Mouse (Mus musculus) heart, embryonic 13.5 days (tissue): Measurements from ENCODE around the gene Hdac4. TPM values are rescaled to one million over a fixed set of nuclear protein-coding genes. Genes with fewer than 3 reads are reported as not detected.

Source experiments
- ATAC-seq: fragments of 200-750 bp; cut with Nextera tagmentation; 2 replicates; pipeline ENCODE4 v1.8.0; 2017; ENCODE audit warnings: moderate TSS enrichment; ENCODE audit not compliant: insufficient number of reproducible peaks, low FRiP score, low TSS enrichment; ENCODE audit errors: extremely low read depth
- H3K27ac ChIP-seq: fragments of 300-500 bp; sonication (generic); replicated peaks from 2 replicates; pipeline ENCODE4 v1.5.1; 2015; ENCODE audit warnings: moderate library complexity, mild to moderate bottlenecking, inconsistent platforms
- H3K27me3 ChIP-seq: fragments of 300-500 bp; sonication (generic); replicated peaks from 2 replicates; pipeline ENCODE4 v1.6.1; 2015; ENCODE audit warnings: mild to moderate bottlenecking, inconsistent platforms
- H3K36me3 ChIP-seq: fragments of 300-500 bp; sonication (generic); 2 replicates; pipeline ENCODE4 v1.6.1; 2015; ENCODE audit warnings: mild to moderate bottlenecking, inconsistent platforms
- H3K4me1 ChIP-seq: fragments of 300-500 bp; sonication (generic); 2 replicates; pipeline ENCODE4 v1.6.1; 2015; ENCODE audit warnings: inconsistent platforms
- H3K4me2 ChIP-seq: fragments of 300-500 bp; sonication (generic); 2 replicates; pipeline ENCODE4 v1.6.1; 2015; ENCODE audit warnings: inconsistent platforms, mild to moderate bottlenecking, moderate library complexity
- H3K4me3 ChIP-seq: fragments of 300-500 bp; sonication (generic); 2 replicates; pipeline ENCODE4 v1.5.1; 2015; ENCODE audit warnings: moderate library complexity, mild to moderate bottlenecking, inconsistent platforms
- H3K9ac ChIP-seq: fragments of 300-500 bp; sonication (generic); 2 replicates; pipeline ENCODE4 v1.6.1; 2015; ENCODE audit warnings: inconsistent platforms, mild to moderate bottlenecking, moderate library complexity
- H3K9me3 ChIP-seq: fragments of 300-500 bp; sonication (generic); 2 replicates; pipeline ENCODE4 v1.6.1; 2016; ENCODE audit warnings: inconsistent platforms
- WGBS: fragments of 180-500 bp; shearing (Covaris S2); methylation state at CpG from one replicate; pipeline ENCODE4 v1.1.7; 2015; ENCODE audit warnings: mixed read lengths; 5-methylcytosine and 5-hydroxymethylcytosine counted together
- polyA plus RNA-seq: library from polyadenylated mRNA; unstranded; fragments of >200 nt; fragmentation: Nextera tagmentation; extraction: Ambion mirVana; gene quantifications from 2 replicates; pipeline ENCODE4 v1.2.1, GENCODE M21; 2015

Gene Hdac4
- polyA plus RNA-seq, 1 experiment from 2014 or later, result 8.4 TPM

DNA sequence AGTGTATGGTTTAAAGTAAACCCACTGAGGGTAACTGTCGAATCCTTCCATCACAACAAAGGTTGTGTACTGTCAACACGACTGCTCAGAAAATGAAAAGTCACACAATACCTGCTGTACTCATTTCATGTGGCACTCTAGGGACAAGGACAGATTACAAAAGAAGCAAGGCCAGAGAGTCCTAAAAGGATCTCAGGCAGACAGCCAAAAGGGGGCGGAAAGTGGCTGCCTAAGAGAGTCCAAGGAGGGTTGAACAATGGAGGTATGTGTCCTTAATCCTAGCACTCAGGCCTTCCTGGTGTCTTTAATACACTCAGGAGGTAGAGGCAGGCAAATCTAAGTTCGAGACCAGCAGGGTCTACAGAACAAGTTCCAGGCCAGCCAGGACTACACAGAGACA lies 103.2 kb downstream of the Hdac4 start:
- no peak overlapping the region for H3K27ac ChIP-seq
- no peak overlapping the region for H3K4me2 ChIP-seq
- WGBS, result 66% methylated on average over 4 of the region's 4 CpGs
- no peaks in the 10 kb centered on the region for H3K9me3 ChIP-seq
- no peak for ATAC-seq
- H3K36me3 ChIP-seq, result no peaks in the 10 kb centered on the region
- H3K27me3 ChIP-seq, result no peaks in the 10 kb centered on the region
- peaks cover 16% of the 10 kb centered on the region for H3K4me1 ChIP-seq
- H3K9ac ChIP-seq, result no peak overlapping the region
- H3K4me3 ChIP-seq, result no peak overlapping the region

DNA sequence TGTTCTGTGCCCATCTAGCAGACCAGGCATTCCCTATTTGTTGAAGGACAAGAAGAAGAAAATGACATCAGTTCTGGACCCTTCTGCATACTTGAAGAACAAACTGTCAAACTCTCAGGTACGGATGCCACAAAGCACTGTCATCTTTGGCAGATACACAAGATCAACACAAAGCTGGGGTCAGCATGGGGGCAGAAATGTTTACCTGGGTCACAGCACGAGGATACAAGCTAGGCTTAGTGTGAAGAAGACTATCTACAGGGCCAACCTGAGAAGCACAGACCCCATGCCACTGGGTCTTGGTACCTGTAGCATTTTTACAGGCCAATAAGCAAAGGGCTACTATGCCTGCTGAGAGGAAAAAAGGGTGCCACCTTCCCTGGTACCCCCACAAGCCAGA lies 107.7 kb downstream of the Hdac4 start:
- H3K36me3 ChIP-seq, result no peaks in the 10 kb centered on the region
- no peak overlapping the region for H3K9ac ChIP-seq
- no peaks in the 10 kb centered on the region for H3K27me3 ChIP-seq
- WGBS, result 73% methylated on average over 2 of the region's 2 CpGs
- ATAC-seq, result no peak
- H3K4me3 ChIP-seq, result no peak overlapping the region
- H3K9me3 ChIP-seq, result no peaks in the 10 kb centered on the region
- no peak overlapping the region for H3K27ac ChIP-seq
- peaks cover 60% of the 10 kb centered on the region for H3K4me1 ChIP-seq
- H3K4me2 ChIP-seq, result no peak overlapping the region

DNA sequence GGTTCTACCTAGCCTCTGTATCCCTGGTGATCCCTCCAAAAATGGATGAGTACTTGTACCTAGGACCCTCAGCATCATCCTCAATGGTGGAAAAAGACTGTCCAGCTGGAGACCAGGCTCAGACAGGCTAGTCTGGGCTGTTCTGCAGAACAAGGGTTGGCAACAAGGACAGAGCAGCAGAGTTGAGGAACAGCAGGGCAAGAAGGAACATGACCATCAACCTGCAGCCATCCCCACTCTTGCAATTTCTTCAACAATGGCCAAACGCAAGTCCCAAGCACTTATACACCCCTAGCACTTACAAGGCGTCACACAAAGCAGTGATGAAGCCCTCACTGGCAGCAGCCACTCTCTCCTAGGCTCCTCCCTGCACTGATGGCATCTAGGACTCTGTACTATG lies 108.2 kb downstream of the Hdac4 start:
- Histone ChIP-seq H3K27ac (no peak overlapping the region), H3K9me3 (no peaks in the 10 kb centered on the region), H3K9ac (no peak overlapping the region), H3K27me3 (no peaks in the 10 kb centered on the region), H3K36me3 (no peaks in the 10 kb centered on the region), H3K4me3 (no peak overlapping the region), H3K4me2 (no peak overlapping the region), H3K4me1 (peaks cover 63% of the 10 kb centered on the region)
- WGBS, result 76% methylated on average over 2 of the region's 2 CpGs
- no peak for ATAC-seq

- Histone ChIP-seq H3K4me1 (peaks cover 64% of the 10 kb centered on the region), H3K36me3 (no peaks in the 10 kb centered on the region), H3K27me3 (no peaks in the 10 kb centered on the region), H3K27ac (no peak overlapping the region), H3K9ac (no peak overlapping the region), H3K9me3 (no peaks in the 10 kb centered on the region), H3K4me3 (no peak overlapping the region), H3K4me2 (no peak overlapping the region)
- 75% methylated on average over 4 of the region's 4 CpGs for WGBS
- ATAC-seq, result no peak
These were observed 108.7 kb downstream of the Hdac4 start for GRCm38 (mm10) chr1:92086841-92087240.

GRCm38 (mm10) chr1:92086277-92086813 lies 109.2 kb downstream of the Hdac4 start:
- no peak overlapping the region for H3K4me2 ChIP-seq
- H3K9ac ChIP-seq, result no peak overlapping the region
- H3K36me3 ChIP-seq, result no peaks in the 10 kb centered on the region
- H3K27me3 ChIP-seq, result no peaks in the 10 kb centered on the region
- no peak for ATAC-seq
- H3K9me3 ChIP-seq, result no peaks in the 10 kb centered on the region
- H3K4me3 ChIP-seq, result no peak overlapping the region
- peaks cover 64% of the 10 kb centered on the region for H3K4me1 ChIP-seq
- no peak overlapping the region for H3K27ac ChIP-seq
- 58% methylated on average over 1 of the region's 1 CpGs for WGBS

DNA sequence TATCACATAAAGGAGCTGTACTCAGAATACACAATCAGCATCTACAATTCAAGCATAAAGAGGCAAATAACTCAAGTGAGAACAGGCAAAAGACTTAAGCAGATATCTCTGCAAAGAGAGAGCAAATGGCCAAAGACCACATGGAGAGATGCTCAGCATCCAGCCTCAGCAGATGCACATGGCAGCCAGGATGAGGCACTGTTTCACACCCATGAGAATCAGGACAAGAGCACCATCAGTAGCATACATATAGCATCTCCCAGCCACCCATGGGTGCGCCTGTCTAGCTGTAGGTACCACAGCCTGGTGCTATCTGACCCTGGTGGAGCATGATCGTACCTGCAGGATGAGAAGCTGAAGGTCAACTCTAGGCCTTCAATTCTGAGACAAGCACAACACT lies 110.8 kb downstream of the Hdac4 start:
- no peak for ATAC-seq
- no peak overlapping the region for H3K4me2 ChIP-seq
- WGBS, result 88% methylated on average over 2 of the region's 2 CpGs
- H3K27ac ChIP-seq, result no peak overlapping the region
- H3K27me3 ChIP-seq, result no peaks in the 10 kb centered on the region
- H3K4me3 ChIP-seq, result no peak overlapping the region
- H3K36me3 ChIP-seq, result no peaks in the 10 kb centered on the region
- peaks cover 80% of the 10 kb centered on the region for H3K4me1 ChIP-seq
- no peak overlapping the region for H3K9ac ChIP-seq
- H3K9me3 ChIP-seq, result no peaks in the 10 kb centered on the region

- no peaks in the 10 kb centered on the region for H3K27me3 ChIP-seq
- no peak for ATAC-seq
- H3K27ac ChIP-seq, result peak overlapping the region; percentile 81
- no peaks in the 10 kb centered on the region for H3K36me3 ChIP-seq
- WGBS, result 14% methylated on average over 3 of the region's 3 CpGs
- H3K9me3 ChIP-seq, result no peaks in the 10 kb centered on the region
- H3K4me3 ChIP-seq, result no peak overlapping the region
- H3K4me2 ChIP-seq, result peak overlapping the region; percentile 20
- peaks cover 80% of the 10 kb centered on the region for H3K4me1 ChIP-seq
- H3K9ac ChIP-seq, result no peak overlapping the region
These were observed 111.5 kb downstream of the Hdac4 start for GRCm38 (mm10) chr1:92084004-92084403.

DNA sequence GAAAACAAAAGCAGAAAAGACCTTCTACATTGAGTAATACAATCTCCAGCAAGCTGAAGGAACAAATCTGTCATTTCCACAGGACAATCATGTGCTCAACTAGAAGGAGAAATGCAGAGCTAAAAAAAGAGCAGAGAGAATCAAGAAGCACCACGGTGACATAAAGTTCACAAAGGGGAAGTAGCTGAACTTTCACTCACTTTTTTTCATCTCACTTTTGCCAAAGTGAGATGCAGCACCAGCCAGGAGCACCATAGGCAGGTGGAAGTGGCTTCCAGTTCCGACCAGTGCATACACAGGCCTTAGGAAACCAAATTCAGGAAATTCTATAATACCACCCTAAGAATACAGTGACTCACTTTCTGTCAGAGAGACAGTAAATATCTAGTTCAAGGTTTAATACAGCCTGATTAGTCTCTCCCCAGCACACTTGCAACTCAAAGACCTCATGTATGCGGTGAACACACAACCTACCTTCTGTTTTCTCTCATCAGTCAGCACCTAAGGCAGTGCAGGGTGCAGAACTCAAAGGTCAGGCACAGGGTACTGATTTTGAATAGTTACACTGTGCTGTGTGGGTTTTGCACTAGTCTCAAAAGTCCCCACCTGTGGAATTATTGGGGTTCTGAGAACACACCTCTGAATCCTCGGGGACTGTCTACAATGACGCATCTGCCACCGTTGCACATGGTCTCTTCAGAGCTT lies 112.5 kb downstream of the Hdac4 start:
- H3K27ac ChIP-seq, result peak overlapping the region; percentile 81
- H3K4me3 ChIP-seq, result no peak overlapping the region
- no peaks in the 10 kb centered on the region for H3K9me3 ChIP-seq
- peaks cover 85% of the 10 kb centered on the region for H3K4me1 ChIP-seq
- WGBS, result 46% methylated on average over 6 of the region's 6 CpGs
- no peaks in the 10 kb centered on the region for H3K36me3 ChIP-seq
- peak overlapping the region; percentile 20; the same call in 1 of the 2 replicates for H3K4me2 ChIP-seq
- H3K27me3 ChIP-seq, result no peaks in the 10 kb centered on the region
- no peak for ATAC-seq
- H3K9ac ChIP-seq, result no peak overlapping the region; the same call in 1 of the 2 replicates

DNA sequence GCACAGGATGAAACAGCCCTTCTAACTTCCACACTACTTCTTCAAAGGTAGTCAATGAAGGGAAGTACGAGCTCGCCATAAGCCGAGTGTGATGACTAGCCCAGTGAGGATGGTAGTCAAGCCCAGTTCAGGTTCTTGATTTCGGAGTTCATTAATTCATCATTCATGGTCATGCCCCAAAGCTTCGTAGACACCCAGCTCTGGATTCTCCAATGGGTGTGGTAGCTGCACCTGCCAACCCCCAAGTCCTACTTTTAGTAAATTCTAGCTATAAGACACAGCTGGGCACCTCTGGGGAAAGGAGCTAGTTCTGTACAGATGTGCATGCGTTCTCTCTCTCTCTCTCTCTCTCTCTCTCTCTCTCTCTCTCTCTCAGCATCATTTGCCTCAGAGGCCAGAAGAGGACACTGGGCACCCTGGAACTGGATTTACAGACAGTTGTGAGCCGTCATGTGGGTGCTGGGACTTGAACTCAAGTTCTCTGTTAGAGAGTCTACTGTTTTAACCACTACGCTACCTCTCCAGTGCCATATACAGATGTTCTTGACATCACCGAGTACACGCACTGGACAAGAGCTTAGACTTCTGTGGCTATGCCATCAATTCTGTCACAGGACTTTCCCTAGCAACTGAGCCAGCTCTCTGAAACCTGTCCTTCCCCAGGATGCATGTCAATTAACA lies 113.2 kb downstream of the Hdac4 start:
- H3K36me3 ChIP-seq, result no peaks in the 10 kb centered on the region
- peak overlapping the region; percentile 81; the same call in 1 of the 2 replicates for H3K27ac ChIP-seq
- no peaks in the 10 kb centered on the region for H3K27me3 ChIP-seq
- no peak overlapping the region for H3K4me3 ChIP-seq
- H3K4me2 ChIP-seq, result no peak overlapping the region
- H3K4me1 ChIP-seq, result peaks cover 82% of the 10 kb centered on the region
- no peak for ATAC-seq
- no peaks in the 10 kb centered on the region for H3K9me3 ChIP-seq
- 85% methylated on average over 10 of the region's 10 CpGs for WGBS
- no peak overlapping the region for H3K9ac ChIP-seq

GRCm38 (mm10) chr1:92079982-92080537 lies 115.4 kb downstream of the Hdac4 start:
- Histone ChIP-seq H3K27me3 (no peaks in the 10 kb centered on the region), H3K4me3 (no peak overlapping the region), H3K9ac (no peak overlapping the region), H3K4me1 (peaks cover 74% of the 10 kb centered on the region), H3K27ac (no peak overlapping the region), H3K36me3 (no peaks in the 10 kb centered on the region), H3K4me2 (no peak overlapping the region), H3K9me3 (no peaks in the 10 kb centered on the region)
- ATAC-seq, result no peak
- 74% methylated on average over 11 of the region's 11 CpGs for WGBS

- H3K4me2 ChIP-seq, result no peak overlapping the region
- no peak for ATAC-seq
- H3K4me3 ChIP-seq, result no peak overlapping the region
- H3K4me1 ChIP-seq, result peaks cover 37% of the 10 kb centered on the region
- H3K27me3 ChIP-seq, result no peaks in the 10 kb centered on the region
- H3K27ac ChIP-seq, result 0 out of 2 replicates have a peak overlapping the region, but pooled peaks have one; percentile 29
- no peaks in the 10 kb centered on the region for H3K36me3 ChIP-seq
- no peaks in the 10 kb centered on the region for H3K9me3 ChIP-seq
- 56% methylated on average over 6 of the region's 6 CpGs for WGBS
- no peak overlapping the region for H3K9ac ChIP-seq
These were observed 120.2 kb downstream of the Hdac4 start for GRCm38 (mm10) chr1:92075312-92075711.
